Mouse (Mus musculus): ENCODE measurements around the gene Trpc7. TPM values are rescaled to one million over a fixed set of nuclear protein-coding genes. Genes with fewer than 3 reads are reported as not detected.

Gene Trpc7
- polyA plus RNA-seq (2012; rRNA removed) (not detected in 2 replicates), polyA plus RNA-seq (2014; fragmentation: Nextera tagmentation; extraction: Ambion mirVana) (not detected in 2 replicates)

- 59% methylated on average over 3 of the region's 3 CpGs for WGBS (ENCODE audit: insufficient replicate concordance)
- no peak for ATAC-seq (ENCODE audit: insufficient read depth)
- H3K4me1 ChIP-seq (replicated peaks; ENCODE audit: control insufficient read depth in 2 of 2, insufficient read depth in 2 of 2, low read length in 1 of 2) = no peaks in the 10 kb centered on the region
- TF ChIP-seq EP300 (IDR thresholded peaks at IDR 0.05; ENCODE audit: low read depth) = no peak
- no peak for TF ChIP-seq CTCF (IDR thresholded peaks at IDR 0.05; ENCODE audit: low read depth)
- no peak within 1 kb of the TSS for H3K4me2 ChIP-seq (ENCODE audit: low read depth)
- H3K27ac ChIP-seq = no peak within 1 kb of the TSS
- no peaks in the 10 kb centered on the region for H3K9me3 ChIP-seq (ENCODE audit: control insufficient read depth, low read length)
- H3K4me3 ChIP-seq (ENCODE audit: insufficient read depth in 1 of 2, low read depth in 2 of 2, low read length in 2 of 2) = no peak within 1 kb of the TSS
- no peaks in the 10 kb centered on the region for H3K36me3 ChIP-seq (replicated peaks; ENCODE audit: control insufficient read depth, insufficient read depth, low read depth)
- DNase-seq (ENCODE audit: low read depth in 3 of 3, low spot score in 3 of 3) = no peak
- H3K27me3 ChIP-seq (ENCODE audit: control insufficient read depth, insufficient read depth, low read length) = no peaks in the 10 kb centered on the region
- H3K9ac ChIP-seq (replicated peaks) = no peak within 1 kb of the TSS
Observed at GRCm38 (mm10) chr13:56895893-56896292, at the start of gene Trpc7. Trpc7 (minus strand) TSS chr13:56895993.

DNA sequence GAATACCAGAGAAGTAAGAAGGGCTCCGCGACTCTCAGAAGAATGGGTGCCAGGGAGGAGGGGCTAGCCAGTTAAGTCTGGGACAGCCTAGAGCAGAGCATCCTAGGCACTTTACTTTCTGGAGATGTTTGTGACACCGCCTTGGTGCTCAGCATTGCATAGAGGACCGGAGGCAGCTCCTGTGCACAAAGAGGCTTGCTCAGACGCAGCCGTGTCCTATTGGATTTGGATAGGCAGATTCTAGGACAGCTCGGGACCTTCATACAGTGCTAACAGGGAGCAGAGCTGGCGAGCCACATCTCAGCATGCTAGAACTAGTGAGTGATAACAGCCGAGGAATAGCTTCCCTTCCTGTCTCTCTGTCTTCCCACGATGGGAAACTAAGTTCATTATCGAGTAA, 43.5 kb upstream of the Trpc7 start:
- no peak for TF ChIP-seq EP300 (IDR thresholded peaks at IDR 0.05; ENCODE audit: low read depth)
- TF ChIP-seq CTCF (IDR thresholded peaks at IDR 0.05; ENCODE audit: low read depth) = no peak
- H3K4me3 ChIP-seq (ENCODE audit: insufficient read depth in 1 of 2, low read depth in 2 of 2, low read length in 2 of 2) = no peak overlapping the region

DNA sequence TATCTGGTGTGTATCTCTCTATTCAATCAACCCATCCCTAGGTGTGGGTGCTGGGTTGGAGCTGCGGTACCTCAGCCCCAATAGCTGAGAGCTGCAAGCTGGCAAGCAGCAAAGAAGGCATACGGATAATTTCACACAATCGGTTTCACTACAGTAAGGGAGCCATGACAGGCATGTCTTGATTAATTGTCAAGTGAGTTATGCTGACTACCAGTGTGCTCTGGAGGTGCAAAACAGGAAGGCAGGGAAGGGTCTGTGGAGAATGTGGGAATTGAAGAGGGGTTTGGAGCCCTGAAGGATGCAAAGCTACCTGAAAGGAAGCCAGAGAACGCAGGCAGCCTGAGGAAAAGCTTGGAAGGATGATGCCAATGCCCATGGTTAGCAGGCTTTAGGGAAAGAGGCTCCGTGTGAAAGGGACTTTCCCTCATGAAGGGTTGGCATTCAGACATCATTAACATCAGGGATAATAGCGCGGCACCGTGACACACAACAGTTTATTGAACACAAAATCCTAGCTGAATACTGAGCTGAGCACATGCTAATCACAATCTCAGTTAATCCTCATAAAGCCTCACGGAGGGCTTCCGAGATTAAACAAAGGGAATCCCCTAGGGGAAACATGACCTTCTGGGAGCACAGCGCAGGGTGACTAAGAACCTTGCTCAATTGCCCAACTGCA, 38.2 kb upstream of the Trpc7 start:
- Histone ChIP-seq H3K4me1 (replicated peaks; ENCODE audit: control insufficient read depth in 2 of 2, insufficient read depth in 2 of 2, low read length in 1 of 2) (no peaks in the 10 kb centered on the region), H3K4me2 (ENCODE audit: low read depth) (no peak overlapping the region), H3K36me3 (replicated peaks; ENCODE audit: control insufficient read depth, insufficient read depth, low read depth) (no peaks in the 10 kb centered on the region), H3K27me3 (ENCODE audit: control insufficient read depth, insufficient read depth, low read length) (no peaks in the 10 kb centered on the region), H3K27ac (no peak overlapping the region), H3K9me3 (ENCODE audit: control insufficient read depth, low read length) (no peaks in the 10 kb centered on the region), H3K4me3 (ENCODE audit: insufficient read depth in 1 of 2, low read depth in 2 of 2, low read length in 2 of 2) (no peak overlapping the region), H3K9ac (replicated peaks) (no peak overlapping the region)
- ATAC-seq (ENCODE audit: insufficient read depth) (no peak), DNase-seq (ENCODE audit: low read depth in 3 of 3, low spot score in 3 of 3) (no peak)
- WGBS (ENCODE audit: insufficient replicate concordance) = 69% methylated on average over 11 of the region's 11 CpGs
- TF ChIP-seq CTCF (IDR thresholded peaks at IDR 0.05; ENCODE audit: low read depth) = no peak
- TF ChIP-seq EP300 (IDR thresholded peaks at IDR 0.05; ENCODE audit: low read depth) = no peak

More for the DNA sequence above, 43.5 kb upstream of the Trpc7 start:
- no peak overlapping the region for H3K4me2 ChIP-seq (ENCODE audit: low read depth)
- H3K9ac ChIP-seq (replicated peaks) = no peak overlapping the region
- no peaks in the 10 kb centered on the region for H3K27me3 ChIP-seq (ENCODE audit: control insufficient read depth, insufficient read depth, low read length)
- no peak for DNase-seq (ENCODE audit: low read depth in 3 of 3, low spot score in 3 of 3)
- H3K27ac ChIP-seq = no peak overlapping the region
- ATAC-seq (ENCODE audit: insufficient read depth) = no peak
- 67% methylated on average over 11 of the region's 11 CpGs for WGBS (ENCODE audit: insufficient replicate concordance)
- H3K9me3 ChIP-seq (ENCODE audit: control insufficient read depth, low read length) = no peaks in the 10 kb centered on the region
- H3K4me1 ChIP-seq (replicated peaks; ENCODE audit: control insufficient read depth in 2 of 2, insufficient read depth in 2 of 2, low read length in 1 of 2) = no peaks in the 10 kb centered on the region
- no peaks in the 10 kb centered on the region for H3K36me3 ChIP-seq (replicated peaks; ENCODE audit: control insufficient read depth, insufficient read depth, low read depth)

GRCm38 (mm10) chr13:56930421-56930820, 34.6 kb upstream of the Trpc7 start:
- no peak overlapping the region for H3K9ac ChIP-seq (replicated peaks)
- DNase-seq (ENCODE audit: low read depth in 3 of 3, low spot score in 3 of 3) = no peak
- H3K27me3 ChIP-seq (ENCODE audit: control insufficient read depth, insufficient read depth, low read length) = no peaks in the 10 kb centered on the region
- no peak overlapping the region for H3K4me3 ChIP-seq (ENCODE audit: insufficient read depth in 1 of 2, low read depth in 2 of 2, low read length in 2 of 2)
- TF ChIP-seq CTCF (IDR thresholded peaks at IDR 0.05; ENCODE audit: low read depth) (no peak), EP300 (IDR thresholded peaks at IDR 0.05; ENCODE audit: low read depth) (no peak)
- H3K9me3 ChIP-seq (ENCODE audit: control insufficient read depth, low read length) = no peaks in the 10 kb centered on the region
- H3K4me1 ChIP-seq (replicated peaks; ENCODE audit: control insufficient read depth in 2 of 2, insufficient read depth in 2 of 2, low read length in 1 of 2) = no peaks in the 10 kb centered on the region
- ATAC-seq (ENCODE audit: insufficient read depth) = no peak
- H3K27ac ChIP-seq = no peak overlapping the region
- WGBS (ENCODE audit: insufficient replicate concordance) = 81% methylated on average over 2 of the region's 2 CpGs
- H3K36me3 ChIP-seq (replicated peaks; ENCODE audit: control insufficient read depth, insufficient read depth, low read depth) = no peaks in the 10 kb centered on the region
- H3K4me2 ChIP-seq (ENCODE audit: low read depth) = no peak overlapping the region

- Histone ChIP-seq H3K27ac (no peak overlapping the region), H3K27me3 (ENCODE audit: control insufficient read depth, insufficient read depth, low read length) (no peaks in the 10 kb centered on the region), H3K36me3 (replicated peaks; ENCODE audit: control insufficient read depth, insufficient read depth, low read depth) (no peaks in the 10 kb centered on the region), H3K4me2 (ENCODE audit: low read depth) (no peak overlapping the region), H3K4me1 (replicated peaks; ENCODE audit: control insufficient read depth in 2 of 2, insufficient read depth in 2 of 2, low read length in 1 of 2) (no peaks in the 10 kb centered on the region), H3K9ac (replicated peaks) (no peak overlapping the region), H3K9me3 (ENCODE audit: control insufficient read depth, low read length) (no peaks in the 10 kb centered on the region), H3K4me3 (ENCODE audit: insufficient read depth in 1 of 2, low read depth in 2 of 2, low read length in 2 of 2) (no peak overlapping the region)
- DNase-seq (ENCODE audit: low read depth in 3 of 3, low spot score in 3 of 3) (no peak), ATAC-seq (ENCODE audit: insufficient read depth) (no peak)
- TF ChIP-seq EP300 (IDR thresholded peaks at IDR 0.05; ENCODE audit: low read depth) (no peak), CTCF (IDR thresholded peaks at IDR 0.05; ENCODE audit: low read depth) (no peak)
- WGBS (ENCODE audit: insufficient replicate concordance) = 47% methylated on average over 2 of the region's 2 CpGs
Observed at GRCm38 (mm10) chr13:56922976-56923375, 27.2 kb upstream of the Trpc7 start.
